Mouse (Mus musculus) neural tube, embryonic 11.5 days (tissue): ENCODE measurements at regions not wholly inside any gene's neighbourhood (a gene's known extent, or its start where the extent isn't known, plus 50 kb on each side); places are given as distances from the start of the nearest gene placed in this dataset.

Source experiments
- ATAC-seq: fragments of 200-750 bp; cut with Nextera tagmentation; 2 replicates; pipeline ENCODE4 v1.8.0; 2017; ENCODE audit warnings: moderate number of reproducible peaks, mild to moderate bottlenecking, moderate TSS enrichment, moderate library complexity; ENCODE audit not compliant: insufficient read depth, low FRiP score, low TSS enrichment
- DNase-seq: peaks from one replicate; pipeline ENCODE4 v3.0.0-alpha.2; 2015; ENCODE audit warnings: low spot score
- H3K27ac ChIP-seq: fragments of 300-500 bp; sonication (generic); 2 replicates; pipeline ENCODE4 v1.5.1; 2014; ENCODE audit warnings: low read depth, mild to moderate bottlenecking, low read length
- H3K27me3 ChIP-seq: fragments of 300-500 bp; sonication (generic); 2 replicates; pipeline ENCODE4 v1.6.1; 2014; ENCODE audit warnings: mild to moderate bottlenecking, low read length, mixed read lengths; ENCODE audit not compliant: control insufficient read depth, insufficient read depth
- H3K36me3 ChIP-seq: fragments of 300-500 bp; sonication (generic); 2 replicates; pipeline ENCODE4 v1.6.1; 2014; ENCODE audit warnings: mild to moderate bottlenecking, low read length, moderate library complexity, mixed read lengths; ENCODE audit not compliant: control insufficient read depth, insufficient read depth
- H3K4me1 ChIP-seq: fragments of 300-500 bp; sonication (generic); 2 replicates; pipeline ENCODE4 v1.6.1; 2014; ENCODE audit warnings: low read length, mixed read lengths; ENCODE audit not compliant: control insufficient read depth, insufficient read depth
- H3K4me2 ChIP-seq: fragments of 300-500 bp; sonication (generic); 2 replicates; pipeline ENCODE4 v1.6.1; 2014; ENCODE audit warnings: low read depth, mild to moderate bottlenecking, moderate library complexity
- H3K4me3 ChIP-seq: fragments of 300-500 bp; sonication (generic); 2 replicates; pipeline ENCODE4 v1.5.1; 2014; ENCODE audit warnings: low read depth, low read length
- H3K9ac ChIP-seq: fragments of 300-500 bp; sonication (generic); 2 replicates; pipeline ENCODE4 v1.6.1; 2014; ENCODE audit warnings: mild to moderate bottlenecking, low read length
- H3K9me3 ChIP-seq: fragments of 300-500 bp; sonication (generic); 2 replicates; pipeline ENCODE4 v1.6.1; 2016; ENCODE audit warnings: low read length; ENCODE audit not compliant: control insufficient read depth
- WGBS: fragments of 180-500 bp; shearing (Covaris S2); extraction: QIAGEN DNeasy Blood & Tissue Kit; methylation state at CpG from one replicate; pipeline ENCODE4 v1.1.7; 2014; 5-methylcytosine and 5-hydroxymethylcytosine counted together

DNA sequence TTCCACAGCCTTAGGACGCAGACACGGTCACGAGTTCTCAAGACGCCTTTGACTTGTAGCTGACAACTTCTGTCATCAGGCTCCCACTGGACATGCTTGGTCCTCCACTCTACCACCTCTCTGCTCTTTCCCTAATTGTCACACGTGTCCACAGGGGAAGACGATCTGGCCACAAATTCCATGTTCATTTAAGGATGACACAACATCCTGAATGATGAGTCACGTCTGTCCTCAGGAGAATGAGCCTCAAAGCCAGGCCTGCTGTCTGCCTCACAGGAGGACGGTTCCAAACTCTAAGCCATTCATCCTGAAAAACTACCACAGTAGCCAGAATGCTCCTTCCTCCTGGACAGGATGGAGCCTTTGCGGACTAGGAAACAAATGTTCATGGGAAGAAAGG is 517.3 kb upstream of the Tmem132c start:
- no peaks in the 10 kb centered on the region for H3K4me1 ChIP-seq
- no peak for DNase-seq
- no peak overlapping the region for H3K27ac ChIP-seq
- H3K9me3 ChIP-seq = no peaks in the 10 kb centered on the region
- H3K4me2 ChIP-seq = no peak overlapping the region
- no peak overlapping the region for H3K4me3 ChIP-seq
- no peaks in the 10 kb centered on the region for H3K27me3 ChIP-seq
- no peak overlapping the region for H3K9ac ChIP-seq
- 83% methylated on average over 9 of the region's 9 CpGs for WGBS
- H3K36me3 ChIP-seq = no peaks in the 10 kb centered on the region
- ATAC-seq = no peak

DNA sequence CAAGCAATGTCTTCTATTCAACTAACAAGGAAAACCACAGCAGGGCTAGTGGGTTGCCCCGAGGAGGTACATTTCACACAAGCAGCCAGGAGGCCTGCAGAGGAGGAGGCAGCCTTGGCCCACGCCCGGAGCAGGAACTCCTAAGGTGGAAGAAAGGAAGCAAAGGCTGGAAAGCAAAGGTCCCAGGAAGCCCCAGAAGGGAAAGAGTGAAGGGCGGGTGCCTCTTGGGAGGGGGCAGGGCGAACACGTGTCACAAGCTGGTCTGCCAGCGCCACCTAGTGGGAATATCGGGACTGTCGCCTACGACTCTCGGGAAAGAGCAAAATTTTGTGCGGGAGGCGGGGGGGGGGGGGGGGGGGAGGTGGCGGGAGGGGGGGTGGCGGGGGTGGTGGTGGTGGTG is 508.1 kb upstream of the Tmem132c start:
- peak overlapping the region; percentile 34; the same call in 1 of the 2 replicates for H3K4me2 ChIP-seq
- H3K36me3 ChIP-seq = no peaks in the 10 kb centered on the region
- H3K9me3 ChIP-seq = no peaks in the 10 kb centered on the region
- H3K9ac ChIP-seq = 0 out of 2 replicates have a peak overlapping the region, but pooled peaks have one; percentile 31
- WGBS = 10% methylated on average over 6 of the region's 15 CpGs
- DNase-seq = peak; percentile 80
- H3K27ac ChIP-seq = no peak overlapping the region
- peak; percentile 55; the same call in 1 of the 2 replicates for ATAC-seq
- H3K4me3 ChIP-seq = no peak overlapping the region
- no peaks in the 10 kb centered on the region for H3K27me3 ChIP-seq
- no peaks in the 10 kb centered on the region for H3K4me1 ChIP-seq

DNA sequence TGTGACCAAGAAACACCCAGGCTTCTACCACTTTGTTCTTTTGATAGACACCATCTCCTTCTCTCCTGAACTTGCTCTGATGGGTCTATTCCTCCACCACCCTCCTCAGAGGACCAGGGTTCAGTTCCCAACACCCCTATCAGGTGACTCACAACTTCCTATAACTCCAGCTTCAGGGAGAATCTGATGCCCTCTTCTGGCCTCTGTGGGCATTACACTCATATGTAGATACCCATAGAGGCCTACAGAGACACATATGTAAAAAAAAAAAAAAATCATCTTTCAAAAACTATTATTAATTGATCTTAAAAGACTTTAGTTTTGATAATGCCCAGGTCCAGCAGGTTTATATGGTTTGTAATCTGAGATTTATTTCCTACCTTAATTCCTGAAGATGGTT is 505.9 kb upstream of the Tmem132c start:
- DNase-seq (no peak), ATAC-seq (no peak)
- Histone ChIP-seq H3K27me3 (no peaks in the 10 kb centered on the region), H3K4me1 (no peaks in the 10 kb centered on the region), H3K9me3 (no peaks in the 10 kb centered on the region), H3K27ac (no peak overlapping the region), H3K4me3 (no peak overlapping the region), H3K36me3 (no peaks in the 10 kb centered on the region), H3K4me2 (no peak overlapping the region), H3K9ac (no peak overlapping the region)

DNA sequence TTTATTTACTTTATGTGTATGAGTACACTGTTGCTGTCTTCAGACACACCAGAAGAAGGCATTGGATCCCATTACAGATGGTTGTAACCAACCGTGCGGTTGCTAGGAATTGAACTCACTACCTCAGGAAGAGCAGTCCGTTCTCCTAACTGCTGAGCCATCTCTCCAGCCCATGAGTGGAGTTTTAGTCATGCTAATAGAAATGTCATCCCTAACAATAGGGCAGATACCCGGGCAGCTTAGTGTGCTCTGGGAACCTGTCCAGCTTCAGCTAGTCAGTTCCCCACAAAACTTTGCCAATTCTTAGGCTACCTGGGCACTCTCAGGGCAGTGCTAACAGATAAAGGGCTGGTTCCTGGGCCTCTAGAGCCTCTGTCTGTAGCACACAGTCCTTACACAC is 503.9 kb upstream of the Tmem132c start:
- no peak for ATAC-seq
- H3K9me3 ChIP-seq = no peaks in the 10 kb centered on the region
- H3K27me3 ChIP-seq = no peaks in the 10 kb centered on the region
- no peaks in the 10 kb centered on the region for H3K4me1 ChIP-seq
- H3K36me3 ChIP-seq = no peaks in the 10 kb centered on the region
- 77% methylated on average over 4 of the region's 4 CpGs for WGBS
- no peak overlapping the region for H3K4me3 ChIP-seq
- H3K9ac ChIP-seq = no peak overlapping the region
- no peak overlapping the region for H3K27ac ChIP-seq
- H3K4me2 ChIP-seq = no peak overlapping the region
- DNase-seq = no peak

DNA sequence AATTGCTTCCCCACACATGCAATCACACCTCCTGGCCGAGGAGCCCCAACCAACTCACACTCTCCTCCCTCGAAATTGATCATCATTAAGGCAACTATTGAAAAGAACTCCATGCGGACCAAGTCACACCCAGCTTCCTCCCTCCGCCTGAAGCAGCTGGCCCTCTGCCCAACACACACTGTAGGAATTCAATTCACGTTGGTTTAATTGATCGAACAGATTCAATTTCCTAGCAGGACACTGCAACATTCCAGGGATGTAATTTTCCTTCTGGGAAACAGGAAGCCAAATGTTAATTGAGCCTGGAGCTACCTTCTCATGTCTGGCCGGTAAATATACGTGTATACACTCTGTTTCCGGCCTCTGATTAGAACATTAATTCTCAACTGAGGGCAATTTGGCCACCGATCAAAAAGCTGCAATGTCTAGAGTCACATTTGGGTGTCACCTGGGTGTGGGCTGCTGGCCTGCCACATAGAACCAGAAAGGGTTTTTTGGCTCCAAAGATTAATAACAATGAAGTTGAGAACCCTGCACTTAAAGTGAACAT is 500.7 kb upstream of the Tmem132c start:
- no peaks in the 10 kb centered on the region for H3K4me1 ChIP-seq
- DNase-seq (no peak), ATAC-seq (no peak)
- no peaks in the 10 kb centered on the region for H3K36me3 ChIP-seq
- H3K27me3 ChIP-seq = no peaks in the 10 kb centered on the region
- WGBS = 57% methylated on average over 10 of the region's 10 CpGs
- no peak overlapping the region for H3K9ac ChIP-seq
- no peaks in the 10 kb centered on the region for H3K9me3 ChIP-seq
- no peak overlapping the region for H3K27ac ChIP-seq
- no peak overlapping the region for H3K4me3 ChIP-seq
- H3K4me2 ChIP-seq = no peak overlapping the region

DNA sequence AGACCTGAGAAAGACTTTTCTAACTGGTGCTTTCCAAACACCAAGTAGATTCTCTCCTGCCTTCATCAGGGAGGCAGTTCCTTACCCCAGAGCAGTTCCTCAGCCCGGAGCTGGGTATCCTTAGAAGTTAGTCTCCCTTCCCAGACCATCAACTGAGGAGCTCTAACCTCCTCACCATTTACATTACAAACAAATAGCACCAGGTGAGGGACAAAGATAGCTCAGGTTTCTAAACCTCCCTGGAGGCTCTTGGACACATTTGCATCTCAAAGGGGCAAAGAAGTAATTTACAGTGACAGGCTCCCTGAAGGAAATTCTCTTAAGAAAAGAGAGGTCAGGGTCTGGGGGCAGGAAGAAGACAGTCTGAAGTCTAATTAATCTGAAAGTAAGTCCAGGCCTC is 486.5 kb upstream of the Tmem132c start:
- H3K4me3 ChIP-seq = no peak overlapping the region
- H3K27me3 ChIP-seq = no peaks in the 10 kb centered on the region
- no peak for DNase-seq
- H3K4me1 ChIP-seq = no peaks in the 10 kb centered on the region
- 5% methylated on average over 1 of the region's 1 CpGs for WGBS
- H3K27ac ChIP-seq = no peak overlapping the region
- H3K9ac ChIP-seq = no peak overlapping the region
- ATAC-seq = no peak
- no peak overlapping the region for H3K4me2 ChIP-seq
- H3K36me3 ChIP-seq = no peaks in the 10 kb centered on the region
- H3K9me3 ChIP-seq = no peaks in the 10 kb centered on the region

DNA sequence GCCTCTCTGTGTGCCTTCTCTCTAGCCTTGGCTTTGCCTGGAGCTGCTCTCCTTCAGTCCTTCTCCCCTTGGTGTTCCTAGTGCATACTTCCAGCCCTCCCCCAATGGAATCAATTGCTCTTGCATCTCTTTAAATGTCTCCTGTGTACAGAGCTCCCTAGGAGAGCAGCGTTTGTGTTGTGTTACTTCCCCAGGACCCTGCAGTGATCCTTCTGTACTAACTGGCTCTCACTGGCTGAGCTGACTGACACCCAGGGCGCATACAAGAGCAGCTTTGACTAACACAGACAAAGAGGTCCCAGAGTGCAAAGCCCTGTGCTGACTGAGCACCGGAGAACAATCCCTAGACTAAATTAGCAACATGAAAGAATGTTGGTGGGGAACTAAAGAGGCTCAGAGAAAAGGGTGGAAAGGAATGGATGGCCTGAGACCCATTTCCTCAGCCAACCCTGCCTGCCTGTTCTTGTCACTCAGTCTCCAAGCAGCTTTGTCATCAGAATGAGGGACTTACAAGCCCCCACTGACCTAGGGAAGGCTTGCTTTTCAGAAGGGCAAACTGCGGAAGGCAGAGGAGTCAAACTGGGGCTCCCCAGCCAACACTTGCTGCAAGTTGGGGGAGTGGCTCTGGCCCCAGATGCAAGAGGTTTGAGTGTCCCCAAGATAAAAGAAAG is 476.4 kb upstream of the Tmem132c start:
- DNase-seq = peak; percentile 30
- Histone ChIP-seq H3K9ac (no peak overlapping the region), H3K4me1 (no peaks in the 10 kb centered on the region), H3K4me2 (no peak overlapping the region), H3K27me3 (no peaks in the 10 kb centered on the region), H3K36me3 (no peaks in the 10 kb centered on the region), H3K4me3 (no peak overlapping the region), H3K27ac (no peak overlapping the region), H3K9me3 (no peaks in the 10 kb centered on the region; the same call in 1 of the 2 replicates)
- WGBS = 6% methylated on average over 4 of the region's 4 CpGs
- ATAC-seq = peak; percentile 77

DNA sequence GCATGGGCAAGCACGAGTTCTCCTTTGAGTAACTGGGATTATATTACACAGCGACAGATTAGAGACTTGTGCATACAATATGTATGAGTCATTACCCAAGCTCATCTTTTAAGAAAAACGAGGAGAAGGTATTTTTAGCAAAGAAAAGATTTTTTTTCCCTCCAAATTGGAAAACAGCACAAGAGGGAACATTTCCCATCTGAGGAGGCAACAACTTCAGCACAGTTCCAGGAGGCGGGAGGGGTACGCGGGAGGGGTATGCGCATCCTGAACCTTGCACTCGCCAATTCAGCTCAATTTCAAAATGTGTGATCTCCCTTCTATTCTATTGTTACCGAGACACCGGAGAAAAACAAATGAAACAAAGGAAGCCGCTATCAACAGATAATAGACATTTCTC is 472.6 kb upstream of the Tmem132c start:
- Histone ChIP-seq H3K36me3 (no peaks in the 10 kb centered on the region), H3K4me1 (no peaks in the 10 kb centered on the region), H3K27me3 (no peaks in the 10 kb centered on the region), H3K4me2 (0 out of 2 replicates have a peak overlapping the region, but pooled peaks have one; percentile 12), H3K9me3 (no peaks in the 10 kb centered on the region), H3K9ac (no peak overlapping the region), H3K4me3 (no peak overlapping the region), H3K27ac (no peak overlapping the region)
- DNase-seq (no peak), ATAC-seq (no peak)
- 23% methylated on average over 11 of the region's 11 CpGs for WGBS
